Mouse (Mus musculus): ENCODE results near the gene Camk2d.

The Camk2d gene

GRCm38 (mm10) chr3:126746148-126746803 lies 150.2 kb downstream of the Camk2d start:
- no peak for DNase-seq (ENCODE audit: low spot score)

- no peak for DNase-seq (ENCODE audit: low spot score)
These were observed 151.5 kb downstream of the Camk2d start for GRCm38 (mm10) chr3:126747628-126748027.

DNA sequence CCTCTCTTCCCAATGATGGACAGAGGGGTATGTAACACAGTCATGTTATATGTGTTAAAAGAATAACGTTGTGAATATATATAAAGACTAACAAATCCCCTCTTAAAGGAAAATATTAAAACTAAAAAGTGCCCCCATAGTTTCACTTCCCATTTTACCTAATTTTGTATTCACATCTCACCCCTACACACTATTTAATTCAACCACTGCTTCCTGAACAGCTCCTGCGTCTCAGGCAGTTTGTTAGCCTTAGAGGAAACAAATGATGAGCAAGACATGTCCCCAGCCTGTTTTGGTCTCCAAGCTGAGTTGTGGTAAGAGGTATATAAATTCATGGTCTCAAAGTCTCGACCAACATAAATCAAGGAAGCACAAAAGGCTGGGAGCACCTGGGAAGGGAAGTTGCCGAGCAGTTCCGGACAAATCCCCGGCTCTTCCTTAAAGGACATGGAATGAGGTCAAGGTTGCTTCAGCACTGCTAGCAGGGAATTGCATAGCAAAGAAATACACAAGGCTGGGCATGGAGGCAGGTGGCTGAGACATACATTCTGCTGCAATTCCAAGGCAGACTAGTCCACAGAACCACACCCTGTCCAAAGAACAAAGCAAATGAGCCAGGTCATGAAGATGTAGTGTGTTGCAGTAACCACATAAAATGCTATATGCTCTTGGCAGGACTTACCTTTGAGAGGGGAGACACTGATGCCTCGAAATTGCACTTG lies 155.4 kb downstream of the Camk2d start:
- no peak for DNase-seq (ENCODE audit: low spot score)

- DNase-seq (ENCODE audit: low spot score): no peak
These were observed 156.9 kb downstream of the Camk2d start for GRCm38 (mm10) chr3:126752978-126753377.

GRCm38 (mm10) chr3:126758398-126758797 lies 162.3 kb downstream of the Camk2d start:
- DNase-seq (ENCODE audit: low spot score): no peak

- DNase-seq (ENCODE audit: low spot score): no peak
These were observed 164.5 kb downstream of the Camk2d start for GRCm38 (mm10) chr3:126760608-126761007.

DNA sequence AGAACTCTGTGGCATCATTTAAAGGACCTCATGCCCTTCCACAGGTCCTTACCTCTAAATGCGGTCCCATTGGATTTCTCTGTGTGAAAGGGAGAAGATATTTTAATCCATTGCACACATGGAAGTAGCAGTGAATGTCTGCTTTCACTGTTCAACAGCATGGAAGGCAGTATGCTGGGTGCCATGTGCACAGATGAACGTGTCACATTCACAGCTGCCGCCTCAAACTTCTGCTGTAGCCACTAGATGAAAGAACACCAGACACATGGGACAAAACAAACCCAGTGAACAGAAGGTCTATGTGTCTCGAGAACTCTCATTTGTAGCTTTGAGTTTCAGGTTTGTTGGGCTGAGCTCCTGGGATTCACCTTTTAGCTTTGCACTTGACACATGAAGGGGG lies 168.6 kb downstream of the Camk2d start:
- DNase-seq (ENCODE audit: low spot score): no peak

DNA sequence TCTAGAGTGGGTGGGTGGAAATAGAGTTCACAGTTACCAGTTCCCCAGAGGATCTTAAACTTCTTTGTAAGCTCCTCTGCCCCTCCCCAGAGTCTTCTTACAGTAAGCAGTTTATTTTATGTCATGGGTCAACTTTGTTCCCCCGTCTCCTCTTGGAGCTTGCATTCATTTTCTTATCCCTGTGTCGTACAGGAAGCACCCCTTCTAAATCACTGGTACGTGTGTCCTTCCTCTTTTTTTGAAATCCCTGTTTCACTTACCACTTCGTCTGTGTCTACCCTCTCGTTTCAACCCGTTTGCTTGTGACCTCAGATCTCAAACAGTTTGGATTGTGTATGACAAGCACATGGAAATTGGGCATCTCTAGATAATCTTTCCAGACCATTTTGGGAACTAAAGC lies 174.0 kb downstream of the Camk2d start:
- DNase-seq (ENCODE audit: low spot score): no peak

- DNase-seq (ENCODE audit: low spot score): no peak
These were observed 174.9 kb downstream of the Camk2d start for GRCm38 (mm10) chr3:126771032-126771431.

GRCm38 (mm10) chr3:126771541-126771940 lies 175.4 kb downstream of the Camk2d start:
- peak; percentile 89 for DNase-seq (ENCODE audit: low spot score)

DNA sequence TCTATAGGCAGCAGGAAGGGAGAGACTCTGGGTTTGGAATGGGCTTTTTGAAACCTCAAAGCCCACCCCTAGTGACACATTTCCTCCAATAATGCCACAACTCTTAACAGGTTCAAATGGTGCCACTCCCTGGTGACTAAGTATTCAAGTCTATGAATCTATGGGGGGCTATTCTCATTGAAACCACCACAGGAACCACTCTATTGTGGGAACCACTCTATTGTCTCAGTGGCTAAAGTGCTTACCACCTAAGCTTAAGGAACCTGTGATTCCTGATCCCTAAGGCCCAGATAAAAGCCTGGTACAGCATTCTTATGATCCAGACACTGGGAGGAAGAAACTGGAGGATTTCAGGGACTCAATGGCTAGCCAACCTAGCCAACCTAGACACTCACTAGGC lies 179.9 kb downstream of the Camk2d start:
- no peak for DNase-seq (ENCODE audit: low spot score)

- no peak for DNase-seq (ENCODE audit: low spot score)
These were observed 181.0 kb downstream of the Camk2d start for GRCm38 (mm10) chr3:126777101-126777500.

DNA sequence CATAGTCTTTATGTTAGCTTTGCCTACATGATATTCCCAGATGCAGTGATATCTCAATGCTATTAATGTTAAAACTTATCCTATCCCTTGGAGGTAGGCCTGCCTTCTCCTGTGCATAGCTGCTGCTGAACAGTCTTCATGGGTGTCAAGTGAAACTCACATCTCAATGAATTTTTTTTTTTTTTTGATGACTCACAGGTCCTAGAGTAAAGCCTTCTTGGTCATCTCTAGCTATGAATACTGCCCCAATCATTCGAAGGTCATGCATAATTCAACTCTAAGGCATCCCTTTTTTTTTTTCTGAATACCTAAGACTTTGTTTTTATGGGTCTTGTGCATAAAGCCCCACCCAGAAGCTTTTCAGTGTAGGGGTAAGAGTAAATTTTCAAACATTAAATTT lies 181.8 kb downstream of the Camk2d start:
- no peak for DNase-seq (ENCODE audit: low spot score)

DNA sequence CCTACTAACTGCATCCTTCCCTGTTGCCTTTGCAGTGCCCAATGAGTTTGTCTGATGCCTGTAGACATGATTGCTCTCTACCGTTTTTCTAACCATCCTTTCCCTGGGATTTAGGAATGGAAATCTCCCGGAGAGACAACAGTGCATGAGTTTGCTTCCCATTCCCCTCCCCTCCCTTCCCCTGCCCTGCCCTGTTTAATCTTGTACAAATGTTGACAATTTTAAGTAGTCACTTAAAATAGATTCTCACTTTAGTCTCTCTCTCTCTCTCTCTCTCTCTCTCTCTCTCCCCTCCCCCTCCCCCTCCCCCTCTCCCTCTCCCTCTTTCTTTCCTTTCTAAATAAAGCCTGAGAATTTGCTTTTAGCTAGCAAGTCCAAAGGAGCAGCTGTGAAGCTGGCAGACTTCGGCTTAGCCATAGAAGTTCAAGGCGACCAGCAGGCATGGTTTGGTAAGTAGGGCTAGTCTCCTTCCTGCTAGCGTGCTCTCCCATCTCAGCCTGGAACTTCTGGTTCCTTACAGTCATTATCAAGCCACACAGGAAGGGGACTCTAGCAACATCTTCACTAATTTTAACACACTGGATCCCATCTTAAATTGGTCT lies 184.0 kb downstream of the Camk2d start:
- DNase-seq (ENCODE audit: low spot score): no peak

- DNase-seq (ENCODE audit: low spot score): no peak
These were observed 197.2 kb downstream of the Camk2d start for GRCm38 (mm10) chr3:126793035-126793964.

- no peak for DNase-seq (ENCODE audit: low spot score)
These were observed 199.8 kb downstream of the Camk2d start for GRCm38 (mm10) chr3:126795904-126796303.

DNA sequence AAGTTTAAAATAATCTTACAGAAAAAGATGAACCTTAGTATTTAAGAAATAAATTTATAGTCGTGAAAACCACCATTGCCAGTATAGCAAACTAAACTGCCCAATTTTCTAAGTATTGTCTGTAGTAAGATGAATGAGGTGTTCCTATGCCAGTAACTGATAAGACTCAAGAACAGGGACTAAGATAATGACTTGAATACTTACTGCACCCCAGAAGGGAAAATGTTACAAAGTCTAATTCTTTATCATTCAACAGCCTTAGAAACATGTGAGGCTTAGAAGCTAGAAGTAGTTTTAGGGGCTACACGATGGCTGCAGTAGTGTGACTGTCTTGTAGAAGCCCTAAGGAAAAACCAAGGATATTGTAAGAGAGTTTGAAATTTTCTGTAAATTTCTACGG lies 200.9 kb downstream of the Camk2d start:
- DNase-seq (ENCODE audit: low spot score): no peak

DNA sequence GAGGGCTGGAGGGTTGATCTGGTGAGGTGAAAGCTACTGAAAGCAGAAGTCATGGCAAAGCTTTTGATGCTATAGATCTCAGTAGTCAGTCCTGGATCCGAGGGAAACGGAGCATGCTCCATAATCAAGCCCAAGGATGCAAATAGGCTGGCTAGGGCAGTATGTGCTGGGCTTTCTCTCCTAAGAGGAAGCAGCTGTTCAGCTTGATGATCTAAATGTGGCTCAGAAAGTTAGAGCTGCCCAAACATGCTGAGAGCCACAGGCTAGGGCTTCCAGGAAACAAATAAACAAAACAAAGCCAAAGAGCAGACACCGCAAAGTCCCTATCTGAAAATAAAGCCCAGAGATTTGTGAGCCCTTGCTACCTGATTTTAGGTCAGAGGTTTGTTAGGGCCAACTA lies 201.7 kb downstream of the Camk2d start:
- no peak for DNase-seq (ENCODE audit: low spot score)

GRCm38 (mm10) chr3:126802988-126803387 lies 206.9 kb downstream of the Camk2d start:
- no peak for DNase-seq (ENCODE audit: low spot score)

GRCm38 (mm10) chr3:126804968-126805367 lies 208.9 kb downstream of the Camk2d start:
- DNase-seq (ENCODE audit: low spot score): no peak

DNA sequence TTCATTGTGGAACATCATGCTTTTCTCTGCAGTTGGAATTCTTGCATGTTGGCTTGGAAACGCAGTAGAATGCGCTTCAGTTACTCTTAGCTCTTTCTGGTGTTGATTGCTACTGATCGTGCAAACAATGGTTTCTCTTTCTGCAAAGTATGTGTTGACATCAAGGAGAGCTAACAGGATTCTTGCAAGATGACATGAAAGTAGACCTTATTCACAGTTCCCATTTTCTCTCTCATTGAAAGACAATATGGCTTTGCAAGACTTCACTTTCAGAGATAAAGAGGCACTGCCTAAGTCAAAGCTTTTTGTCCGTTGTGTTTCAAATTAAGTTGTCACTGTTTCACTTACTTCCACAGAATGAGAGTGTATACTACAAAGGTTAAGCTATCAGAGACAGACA lies 210.0 kb downstream of the Camk2d start:
- DNase-seq (ENCODE audit: low spot score): no peak

DNA sequence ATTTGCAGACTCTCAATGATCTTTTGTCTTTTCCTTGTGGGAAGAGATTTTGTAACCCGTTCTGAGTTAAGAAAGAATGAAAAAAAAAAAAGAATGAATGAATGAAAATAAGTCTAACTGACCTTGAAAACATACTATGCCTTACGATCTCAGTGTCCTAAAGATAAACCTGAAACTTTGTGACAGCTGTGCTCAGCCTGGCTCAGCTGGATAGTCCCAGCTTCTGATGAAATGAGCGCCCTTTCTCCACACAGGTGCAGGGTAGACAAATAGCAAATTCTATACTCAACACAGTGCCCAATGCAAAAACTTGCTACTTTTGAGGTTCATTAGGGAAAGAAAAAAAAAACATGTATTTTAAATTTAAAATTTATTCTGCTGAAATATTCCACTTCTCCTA lies 213.8 kb downstream of the Camk2d start:
- no peak for DNase-seq (ENCODE audit: low spot score)

Data from retina, embryonic 14.5 days (tissue).